Mouse (Mus musculus) intestine, embryonic 14.5 days (tissue): ENCODE measurements around the gene Kcnb1. TPM values are rescaled to one million over a fixed set of nuclear protein-coding genes. Genes with fewer than 3 reads are reported as not detected.

Experiments
- ATAC-seq: fragments of 200-750 bp; cut with Nextera tagmentation; replicated peaks from 2 replicates; pipeline ENCODE4 v1.8.0; 2017; ENCODE audit warnings: low read depth, moderate number of reproducible peaks, moderate TSS enrichment, moderate library complexity; ENCODE audit not compliant: low FRiP score, low TSS enrichment
- DNase-seq: peaks from one replicate; pipeline ENCODE4 v3.0.0-alpha.2; 2018; ENCODE audit warnings: low spot score
- H3K27ac ChIP-seq: fragments of 300-500 bp; sonication (generic); 2 replicates; pipeline ENCODE4 v1.5.1; 2014; ENCODE audit warnings: low read depth, mild to moderate bottlenecking, control low read depth
- H3K27me3 ChIP-seq: fragments of 300-500 bp; sonication (generic); replicated peaks from 2 replicates; pipeline ENCODE4 v1.6.1; 2014; ENCODE audit warnings: low read length, control low read depth; ENCODE audit not compliant: control insufficient read depth, insufficient read depth
- H3K36me3 ChIP-seq: fragments of 300-500 bp; sonication (generic); 2 replicates; pipeline ENCODE4 v1.6.1; 2014; ENCODE audit warnings: low read length, control low read depth; ENCODE audit not compliant: control insufficient read depth, insufficient read depth
- H3K4me1 ChIP-seq: fragments of 300-500 bp; sonication (generic); replicated peaks from 2 replicates; pipeline ENCODE4 v1.6.1; 2014; ENCODE audit warnings: low read length, control low read depth, mixed read lengths; ENCODE audit not compliant: control insufficient read depth, insufficient read depth
- H3K4me2 ChIP-seq: fragments of 300-500 bp; sonication (generic); 2 replicates; pipeline ENCODE4 v1.6.1; 2014; ENCODE audit warnings: low read length
- H3K4me3 ChIP-seq: fragments of 300-500 bp; sonication (generic); 2 replicates; pipeline ENCODE4 v1.5.1; 2014; ENCODE audit warnings: low read depth, low read length, control low read depth, mixed read lengths
- H3K9ac ChIP-seq: fragments of 300-500 bp; sonication (generic); 2 replicates; pipeline ENCODE4 v1.6.1; 2014; ENCODE audit warnings: mild to moderate bottlenecking, low read length
- H3K9me3 ChIP-seq: fragments of 300-500 bp; sonication (generic); 2 replicates; pipeline ENCODE4 v1.6.1; 2016; ENCODE audit warnings: low read length, control low read depth; ENCODE audit not compliant: control insufficient read depth
- WGBS: fragments of 180-500 bp; shearing (Covaris S2); extraction: QIAGEN DNeasy Blood & Tissue Kit; methylation state at CpG from one replicate; pipeline ENCODE4 v1.1.7; 2014; 5-methylcytosine and 5-hydroxymethylcytosine counted together
- polyA plus RNA-seq: library from polyadenylated mRNA; unstranded; fragments of >200 nt; fragmentation: Nextera tagmentation; extraction: Ambion mirVana; gene quantifications from 2 replicates; pipeline ENCODE4 v1.2.1, GENCODE M21; 2014

Kcnb1 gene
- polyA plus RNA-seq, 1 experiment from 2014 or later: 1.9 TPM

- Histone ChIP-seq H3K9me3 (no peaks in the 10 kb centered on the region), H3K36me3 (no peaks in the 10 kb centered on the region), H3K27me3 (no peaks in the 10 kb centered on the region), H3K4me3 (no peak overlapping the region), H3K4me1 (no peaks in the 10 kb centered on the region), H3K4me2 (no peak overlapping the region), H3K9ac (no peak overlapping the region), H3K27ac (no peak overlapping the region)
- WGBS: 66% methylated on average over 13 of the region's 13 CpGs
- DNase-seq (no peak), ATAC-seq (no peak)
These were observed 50.1 kb downstream of the Kcnb1 start for GRCm38 (mm10) chr2:167139801-167140269.

DNA sequence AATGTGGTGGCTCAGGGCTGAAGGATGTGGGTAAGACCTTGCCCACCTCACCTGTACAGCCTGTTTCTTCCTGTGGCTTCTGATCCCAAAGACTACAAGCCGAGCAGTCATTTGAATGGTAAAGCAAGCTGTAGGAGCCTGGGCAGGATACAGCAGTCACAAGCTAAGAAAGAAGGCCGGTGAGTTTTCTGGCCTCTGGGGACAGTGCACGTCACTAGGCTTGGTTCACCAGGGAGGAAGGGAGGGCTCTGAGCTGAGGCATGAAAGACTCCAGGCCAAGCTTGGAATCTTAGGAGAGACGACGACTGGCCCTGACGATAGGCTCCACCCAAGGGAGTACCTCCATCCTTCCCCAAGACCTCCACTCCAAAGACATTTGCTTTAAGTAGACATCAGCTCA is 51.3 kb downstream of the Kcnb1 start:
- Histone ChIP-seq H3K36me3 (no peaks in the 10 kb centered on the region), H3K4me3 (no peak overlapping the region), H3K9ac (no peak overlapping the region), H3K27ac (no peak overlapping the region), H3K4me1 (no peaks in the 10 kb centered on the region), H3K9me3 (no peaks in the 10 kb centered on the region), H3K27me3 (no peaks in the 10 kb centered on the region), H3K4me2 (no peak overlapping the region)
- 67% methylated on average over 6 of the region's 6 CpGs for WGBS
- ATAC-seq (no peak), DNase-seq (no peak)

DNA sequence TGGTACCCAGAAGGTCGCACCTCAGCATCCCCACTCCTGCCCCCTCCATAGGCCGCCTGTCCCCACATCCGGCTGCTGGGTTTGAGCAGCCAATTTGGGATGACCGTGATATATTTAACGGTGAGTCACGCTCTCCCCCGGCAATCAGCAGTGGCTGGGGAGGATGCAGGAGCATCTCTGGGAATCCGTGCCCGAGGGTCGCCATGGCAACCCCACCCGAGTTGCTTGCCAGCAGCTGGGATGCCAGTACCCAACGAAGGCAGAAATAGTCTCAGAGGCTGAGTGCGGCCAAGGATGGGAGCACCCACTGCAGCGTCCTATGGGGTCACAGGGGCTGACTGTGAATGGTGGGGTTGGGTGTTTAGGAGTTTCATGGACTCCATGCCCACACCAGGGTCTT is 53.0 kb downstream of the Kcnb1 start:
- Histone ChIP-seq H3K4me1 (no peaks in the 10 kb centered on the region), H3K27ac (no peak overlapping the region), H3K9ac (no peak overlapping the region), H3K36me3 (no peaks in the 10 kb centered on the region), H3K4me2 (no peak overlapping the region), H3K27me3 (no peaks in the 10 kb centered on the region), H3K4me3 (no peak overlapping the region), H3K9me3 (no peaks in the 10 kb centered on the region)
- no peak for ATAC-seq
- DNase-seq: no peak
- WGBS: 75% methylated on average over 14 of the region's 14 CpGs

DNA sequence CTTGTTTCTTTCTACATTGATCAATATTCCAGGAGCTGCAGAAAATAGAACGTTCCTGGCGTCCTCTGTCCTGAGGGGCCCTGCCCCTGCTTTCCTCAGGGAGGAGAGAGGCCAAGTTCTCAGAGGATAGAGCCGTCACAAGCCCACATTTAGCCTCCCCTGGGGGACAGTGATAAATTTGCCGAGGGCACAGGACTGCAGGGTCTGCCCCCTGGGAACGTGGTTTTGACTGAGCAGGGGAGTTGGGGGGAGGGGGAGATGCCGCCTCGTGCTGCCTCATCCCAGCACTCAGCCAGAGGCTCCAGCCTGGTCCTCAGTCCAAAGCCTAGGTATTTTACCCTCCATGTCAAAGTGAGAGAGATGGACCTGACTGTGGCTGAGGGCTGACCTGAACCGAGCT is 57.9 kb downstream of the Kcnb1 start:
- no peak for ATAC-seq
- no peak for DNase-seq
- no peak overlapping the region for H3K9ac ChIP-seq
- no peaks in the 10 kb centered on the region for H3K27me3 ChIP-seq
- no peak overlapping the region for H3K4me3 ChIP-seq
- no peaks in the 10 kb centered on the region for H3K9me3 ChIP-seq
- peaks cover 23% of the 10 kb centered on the region for H3K4me1 ChIP-seq
- WGBS: 31% methylated on average over 8 of the region's 8 CpGs
- H3K36me3 ChIP-seq: no peaks in the 10 kb centered on the region
- H3K27ac ChIP-seq: no peak overlapping the region
- H3K4me2 ChIP-seq: no peak overlapping the region

GRCm38 (mm10) chr2:167130050-167130770 is 59.7 kb downstream of the Kcnb1 start:
- H3K4me1 ChIP-seq: peaks cover 23% of the 10 kb centered on the region

DNA sequence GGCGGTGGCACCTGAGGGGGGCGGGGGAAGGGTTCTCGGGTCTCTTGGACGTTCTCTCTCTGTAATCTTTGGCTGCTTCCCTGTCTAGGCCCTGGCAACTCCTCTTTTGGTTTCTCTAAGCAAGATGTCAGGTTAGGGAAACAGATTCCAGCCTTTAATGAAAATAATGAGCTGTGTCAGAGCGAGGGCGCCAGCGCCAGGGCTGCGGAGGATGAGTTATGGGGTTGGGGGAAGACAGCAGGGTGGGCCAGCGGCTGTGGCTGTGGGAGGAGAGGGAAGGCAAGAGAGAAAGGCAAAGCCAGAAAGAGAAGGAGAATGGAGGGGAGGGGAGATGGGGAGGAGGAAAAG is 60.4 kb downstream of the Kcnb1 start:
- Histone ChIP-seq H3K4me2 (peak overlapping the region; percentile 57), H3K9ac (0 out of 2 replicates have a peak overlapping the region, but pooled peaks have one; percentile 13), H3K4me3 (peak overlapping the region; percentile 35), H3K4me1 (peaks cover 23% of the 10 kb centered on the region), H3K9me3 (no peaks in the 10 kb centered on the region), H3K36me3 (no peaks in the 10 kb centered on the region), H3K27me3 (no peaks in the 10 kb centered on the region), H3K27ac (peak overlapping the region; percentile 94)
- ATAC-seq: peak; percentile 87
- peak; percentile 77 for DNase-seq
- 6% methylated on average over 9 of the region's 9 CpGs for WGBS

More at GRCm38 (mm10) chr2:167130050-167130770, 59.7 kb downstream of the Kcnb1 start:
- H3K4me3 ChIP-seq: peak overlapping the region; percentile 35; the same call in 1 of the 2 replicates
- 0 out of 2 replicates have a peak, but pooled peaks have one; percentile 51 for ATAC-seq
- peak overlapping the region; percentile 57 for H3K4me2 ChIP-seq
- no peaks in the 10 kb centered on the region for H3K9me3 ChIP-seq
- 0 out of 2 replicates have a peak overlapping the region, but pooled peaks have one; percentile 29 for H3K9ac ChIP-seq
- WGBS: 21% methylated on average over 9 of the region's 9 CpGs
- H3K27ac ChIP-seq: peak overlapping the region; percentile 94
- no peaks in the 10 kb centered on the region for H3K36me3 ChIP-seq
- no peaks in the 10 kb centered on the region for H3K27me3 ChIP-seq
- DNase-seq: peak; percentile 67

- H3K27ac ChIP-seq: peak overlapping the region; percentile 94
- ATAC-seq (peak; percentile 65), DNase-seq (no peak)
- H3K36me3 ChIP-seq: no peaks in the 10 kb centered on the region
- no peaks in the 10 kb centered on the region for H3K9me3 ChIP-seq
- H3K4me1 ChIP-seq: peaks cover 24% of the 10 kb centered on the region
- peak overlapping the region; percentile 35 for H3K4me3 ChIP-seq
- no peaks in the 10 kb centered on the region for H3K27me3 ChIP-seq
- H3K9ac ChIP-seq: 0 out of 2 replicates have a peak overlapping the region, but pooled peaks have one; percentile 13
- 24% methylated on average over 20 of the region's 20 CpGs for WGBS
- peak overlapping the region; percentile 57 for H3K4me2 ChIP-seq
These were observed 61.0 kb downstream of the Kcnb1 start for GRCm38 (mm10) chr2:167128699-167129607.

DNA sequence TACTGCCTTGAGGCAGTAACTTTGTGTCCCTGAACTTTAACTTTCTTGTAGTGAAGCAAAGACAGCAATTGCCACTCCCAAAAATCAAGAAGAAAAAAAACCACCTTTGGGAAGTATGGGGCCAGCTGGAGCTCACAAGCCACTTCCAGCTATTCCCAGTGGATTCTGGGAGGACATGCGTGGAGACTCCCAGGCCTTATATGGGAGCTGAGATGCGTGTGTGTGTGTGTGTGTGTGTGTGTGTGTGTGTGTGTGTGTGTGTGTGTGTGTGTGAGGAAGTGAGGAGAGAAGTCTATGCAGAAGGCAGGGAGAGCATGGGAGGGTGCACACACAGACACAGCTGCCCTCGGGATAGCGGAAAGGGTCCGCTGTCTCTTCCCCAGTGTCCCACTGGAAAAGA is 62.6 kb downstream of the Kcnb1 start:
- Histone ChIP-seq H3K27me3 (no peaks in the 10 kb centered on the region), H3K9ac (no peak overlapping the region), H3K4me1 (peaks cover 33% of the 10 kb centered on the region), H3K4me2 (no peak overlapping the region), H3K27ac (no peak overlapping the region), H3K4me3 (no peak overlapping the region), H3K36me3 (no peaks in the 10 kb centered on the region), H3K9me3 (no peaks in the 10 kb centered on the region)
- ATAC-seq (no peak), DNase-seq (no peak)
- 81% methylated on average over 5 of the region's 5 CpGs for WGBS
